Mouse (Mus musculus): Measurements from ENCODE around the gene Cd47. TPM values are rescaled to one million over a fixed set of nuclear protein-coding genes. Genes with fewer than 3 reads are reported as not detected.

Gene Cd47
- polyA plus RNA-seq, 1 experiment from 2014 or later, result 95.2 TPM

DNA sequence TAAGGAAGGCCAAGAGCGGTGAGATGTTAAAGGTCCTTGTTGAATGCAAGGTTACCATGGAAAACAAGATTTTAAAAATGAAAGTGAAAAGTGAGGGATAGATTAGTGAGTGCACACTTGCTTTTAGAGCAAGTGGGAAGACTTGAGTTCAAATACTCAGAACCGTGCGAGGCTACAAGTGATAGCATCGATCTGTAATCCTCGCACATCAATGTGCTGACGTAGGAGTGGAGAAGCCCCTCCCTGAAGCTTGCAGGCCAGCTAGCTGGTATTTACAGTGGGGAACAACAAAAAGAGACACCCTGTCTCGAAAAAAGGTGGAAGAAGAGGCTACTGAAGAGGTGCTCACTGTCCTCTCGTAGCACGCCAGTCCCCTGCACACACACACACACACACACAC lies 6.7 kb upstream of the Cd47 start:
- TF ChIP-seq EP300 (optimal IDR thresholded peaks at IDR 0.05), result no peak
- no peak for TF ChIP-seq CTCF (IDR thresholded peaks at IDR 0.05; ENCODE audit: low read depth)
- no peak for ATAC-seq (ENCODE audit: low FRiP score, low TSS enrichment)
- Histone ChIP-seq H3K9me3 (ENCODE audit: control insufficient read depth, low read length) (no peaks in the 10 kb centered on the region), H3K9ac (ENCODE audit: low read length) (no peak overlapping the region), H3K27ac (replicated peaks) (no peak overlapping the region), H3K4me3 (ENCODE audit: low read depth, low read length) (no peak overlapping the region), H3K4me1 (replicated peaks; ENCODE audit: control insufficient read depth, insufficient read depth) (no peaks in the 10 kb centered on the region), H3K4me2 (replicated peaks; ENCODE audit: low read depth) (no peak overlapping the region), H3K36me3 (ENCODE audit: control insufficient read depth, insufficient read depth, low read length) (no peaks in the 10 kb centered on the region), H3K27me3 (ENCODE audit: control insufficient read depth, insufficient read depth, low read length) (no peaks in the 10 kb centered on the region)
- no peak for DNase-seq (ENCODE audit: low spot score)
- 89% methylated on average over 9 of the region's 9 CpGs for WGBS

GRCm38 (mm10) chr16:49796271-49796670 lies 4.1 kb upstream of the Cd47 start:
- H3K27me3 ChIP-seq (ENCODE audit: control insufficient read depth, insufficient read depth, low read length), result no peaks in the 10 kb centered on the region
- ATAC-seq (ENCODE audit: low FRiP score, low TSS enrichment) (no peak), DNase-seq (ENCODE audit: low spot score) (no peak)
- H3K36me3 ChIP-seq (ENCODE audit: control insufficient read depth, insufficient read depth, low read length), result no peaks in the 10 kb centered on the region
- H3K9me3 ChIP-seq (ENCODE audit: control insufficient read depth, low read length), result no peaks in the 10 kb centered on the region
- no peak overlapping the region for H3K9ac ChIP-seq (ENCODE audit: low read length)
- 46% methylated on average over 2 of the region's 2 CpGs for WGBS
- H3K27ac ChIP-seq (replicated peaks), result no peak overlapping the region
- no peaks in the 10 kb centered on the region for H3K4me1 ChIP-seq (replicated peaks; ENCODE audit: control insufficient read depth, insufficient read depth)
- H3K4me3 ChIP-seq (ENCODE audit: low read depth, low read length), result no peak overlapping the region
- TF ChIP-seq EP300 (optimal IDR thresholded peaks at IDR 0.05) (no peak), CTCF (IDR thresholded peaks at IDR 0.05; ENCODE audit: low read depth) (no peak)
- no peak overlapping the region for H3K4me2 ChIP-seq (replicated peaks; ENCODE audit: low read depth)

DNA sequence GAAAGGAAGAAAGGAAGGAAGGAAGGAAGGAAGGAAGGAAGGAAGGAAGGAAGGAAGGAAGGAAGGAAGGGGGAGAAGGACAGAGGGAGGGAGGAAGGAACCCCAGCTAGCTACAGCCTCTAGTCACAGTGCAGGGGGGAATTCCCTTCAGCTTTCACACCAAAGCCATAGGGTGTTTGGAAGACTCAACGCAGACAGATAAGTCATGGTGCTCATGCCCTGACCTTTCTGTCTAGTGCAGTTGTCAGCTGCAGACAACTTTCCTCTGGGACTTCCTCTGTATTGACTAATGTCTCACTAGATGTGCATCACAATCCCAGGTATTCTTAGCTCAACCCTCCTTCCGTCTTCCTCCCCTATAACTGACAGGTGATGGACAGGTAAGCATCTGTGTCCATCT lies 3.4 kb upstream of the Cd47 start:
- Histone ChIP-seq H3K4me2 (replicated peaks; ENCODE audit: low read depth) (no peak overlapping the region), H3K9me3 (ENCODE audit: control insufficient read depth, low read length) (no peaks in the 10 kb centered on the region), H3K4me3 (ENCODE audit: low read depth, low read length) (no peak overlapping the region), H3K4me1 (replicated peaks; ENCODE audit: control insufficient read depth, insufficient read depth) (no peaks in the 10 kb centered on the region), H3K27me3 (ENCODE audit: control insufficient read depth, insufficient read depth, low read length) (no peaks in the 10 kb centered on the region), H3K9ac (ENCODE audit: low read length) (no peak overlapping the region), H3K36me3 (ENCODE audit: control insufficient read depth, insufficient read depth, low read length) (no peaks in the 10 kb centered on the region), H3K27ac (replicated peaks) (no peak overlapping the region)
- no peak for TF ChIP-seq EP300 (optimal IDR thresholded peaks at IDR 0.05)
- no peak for TF ChIP-seq CTCF (IDR thresholded peaks at IDR 0.05; ENCODE audit: low read depth)
- WGBS, result 79% methylated on average over 2 of the region's 2 CpGs
- DNase-seq (ENCODE audit: low spot score), result no peak
- no peak for ATAC-seq (ENCODE audit: low FRiP score, low TSS enrichment)

- no peak for TF ChIP-seq EP300 (optimal IDR thresholded peaks at IDR 0.05)
- no peak overlapping the region for H3K4me3 ChIP-seq (ENCODE audit: low read depth, low read length)
- H3K27me3 ChIP-seq (ENCODE audit: control insufficient read depth, insufficient read depth, low read length), result no peaks in the 10 kb centered on the region
- H3K36me3 ChIP-seq (ENCODE audit: control insufficient read depth, insufficient read depth, low read length), result no peaks in the 10 kb centered on the region
- no peak for DNase-seq (ENCODE audit: low spot score)
- no peak overlapping the region for H3K27ac ChIP-seq (replicated peaks)
- H3K9me3 ChIP-seq (ENCODE audit: control insufficient read depth, low read length), result no peaks in the 10 kb centered on the region
- no peak overlapping the region for H3K9ac ChIP-seq (ENCODE audit: low read length)
- no peaks in the 10 kb centered on the region for H3K4me1 ChIP-seq (replicated peaks; ENCODE audit: control insufficient read depth, insufficient read depth)
- no peak for ATAC-seq (ENCODE audit: low FRiP score, low TSS enrichment)
- 83% methylated on average over 6 of the region's 6 CpGs for WGBS
- no peak overlapping the region for H3K4me2 ChIP-seq (replicated peaks; ENCODE audit: low read depth)
Observed at GRCm38 (mm10) chr16:49798790-49799189, 1.5 kb upstream of the Cd47 start.

GRCm38 (mm10) chr16:49800996-49801395 lies 663 bp downstream of the Cd47 start:
- 0 out of 2 replicates have a peak, but pooled peaks cover 3% of the 10 kb centered on the region for H3K4me1 ChIP-seq (replicated peaks; ENCODE audit: control insufficient read depth, insufficient read depth)
- no peak overlapping the region for H3K4me2 ChIP-seq (replicated peaks; ENCODE audit: low read depth)
- H3K36me3 ChIP-seq (ENCODE audit: control insufficient read depth, insufficient read depth, low read length), result no peaks in the 10 kb centered on the region
- WGBS, result 63% methylated on average over 5 of the region's 5 CpGs
- DNase-seq (ENCODE audit: low spot score) (no peak), ATAC-seq (ENCODE audit: low FRiP score, low TSS enrichment) (no peak)
- H3K4me3 ChIP-seq (ENCODE audit: low read depth, low read length), result no peak overlapping the region
- H3K9ac ChIP-seq (ENCODE audit: low read length), result no peak overlapping the region
- no peak overlapping the region for H3K27ac ChIP-seq (replicated peaks)
- no peaks in the 10 kb centered on the region for H3K9me3 ChIP-seq (ENCODE audit: control insufficient read depth, low read length)
- H3K27me3 ChIP-seq (ENCODE audit: control insufficient read depth, insufficient read depth, low read length), result no peaks in the 10 kb centered on the region
- TF ChIP-seq EP300 (optimal IDR thresholded peaks at IDR 0.05) (no peak), CTCF (IDR thresholded peaks at IDR 0.05; ENCODE audit: low read depth) (no peak)

DNA sequence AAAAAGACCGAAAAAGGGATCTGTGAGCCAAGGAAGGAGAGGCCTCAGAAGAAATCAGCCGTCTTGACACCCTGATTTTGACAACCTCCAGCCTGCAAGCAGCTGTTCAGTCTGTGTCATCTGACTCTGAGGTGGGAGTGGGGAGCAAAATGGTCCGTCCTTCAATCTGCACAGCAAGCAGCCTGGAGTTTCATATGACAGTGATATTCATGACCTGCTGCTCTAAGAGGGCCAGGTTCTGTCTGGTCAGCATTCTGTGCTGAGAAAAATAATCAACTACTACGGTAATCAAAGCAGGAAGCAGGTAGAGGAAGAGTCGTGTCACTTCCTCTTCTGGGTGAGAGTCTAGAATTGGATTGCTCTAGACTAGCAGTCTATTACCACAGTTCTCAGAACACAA lies 1.1 kb downstream of the Cd47 start:
- H3K27me3 ChIP-seq (ENCODE audit: control insufficient read depth, insufficient read depth, low read length), result no peaks in the 10 kb centered on the region
- DNase-seq (ENCODE audit: low spot score) (no peak), ATAC-seq (ENCODE audit: low FRiP score, low TSS enrichment) (no peak)
- no peak overlapping the region for H3K27ac ChIP-seq (replicated peaks)
- H3K4me2 ChIP-seq (replicated peaks; ENCODE audit: low read depth), result no peak overlapping the region
- H3K9ac ChIP-seq (ENCODE audit: low read length), result no peak overlapping the region
- TF ChIP-seq CTCF (IDR thresholded peaks at IDR 0.05; ENCODE audit: low read depth), result no peak
- TF ChIP-seq EP300 (optimal IDR thresholded peaks at IDR 0.05), result no peak
- no peaks in the 10 kb centered on the region for H3K36me3 ChIP-seq (ENCODE audit: control insufficient read depth, insufficient read depth, low read length)
- 0 out of 2 replicates have a peak, but pooled peaks cover 3% of the 10 kb centered on the region for H3K4me1 ChIP-seq (replicated peaks; ENCODE audit: control insufficient read depth, insufficient read depth)
- WGBS, result 46% methylated on average over 5 of the region's 5 CpGs
- no peak overlapping the region for H3K4me3 ChIP-seq (ENCODE audit: low read depth, low read length)
- no peaks in the 10 kb centered on the region for H3K9me3 ChIP-seq (ENCODE audit: control insufficient read depth, low read length)

Measured in stomach, postnatal 0 days (tissue).